Mouse (Mus musculus): ENCODE data around the gene Ppp3ca. TPM values are rescaled to one million over a fixed set of nuclear protein-coding genes. Genes with fewer than 3 reads are reported as not detected.

Gene Ppp3ca
- polyA plus RNA-seq, 1 experiment: 23.0 TPM

DNA sequence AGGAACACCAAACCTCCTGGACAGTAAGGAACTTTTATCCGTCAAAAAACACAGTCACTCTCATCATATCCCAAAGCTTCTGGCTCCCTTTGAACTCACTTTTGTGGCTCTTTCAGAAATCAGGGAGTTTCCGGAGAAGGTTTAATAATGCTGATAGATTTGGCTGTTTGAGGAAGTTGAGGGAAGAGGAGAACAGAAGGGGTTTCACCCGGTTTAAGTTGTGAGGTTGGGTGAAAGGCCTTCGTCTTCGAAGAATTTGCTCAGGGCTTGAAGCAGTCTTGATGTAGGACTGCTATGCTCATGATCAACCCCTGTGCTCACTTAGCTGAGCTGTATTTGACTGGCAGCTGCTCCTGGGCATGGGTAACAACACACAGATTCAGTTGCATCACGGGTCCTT lies 86.2 kb downstream of the Ppp3ca start:
- no peak for DNase-seq (ENCODE audit: low read depth in 1 of 2, low spot score in 2 of 2)
- H3K36me3 ChIP-seq (ENCODE audit: control insufficient read depth, insufficient read depth, low read length): no peaks in the 10 kb centered on the region
- WGBS: 40% methylated on average over 6 of the region's 6 CpGs
- H3K4me3 ChIP-seq (ENCODE audit: extremely low read depth, insufficient read depth, insufficient read length): no peak overlapping the region
- H3K4me1 ChIP-seq (ENCODE audit: control insufficient read depth, insufficient read depth, insufficient read length): peaks cover 3% of the 10 kb centered on the region; the same call in 1 of the 2 replicates
- H3K27me3 ChIP-seq (ENCODE audit: control insufficient read depth, insufficient read depth, low read length): no peaks in the 10 kb centered on the region
- no peak overlapping the region for H3K27ac ChIP-seq (ENCODE audit: insufficient read depth, low read length)
- TF ChIP-seq CTCF (IDR thresholded peaks at IDR 0.05; ENCODE audit: extremely low read depth, insufficient read depth, insufficient read length, insufficient replicate concordance) (no peak), POLR2A (IDR thresholded peaks at IDR 0.05; ENCODE audit: low read depth, low read length) (no peak)

DNA sequence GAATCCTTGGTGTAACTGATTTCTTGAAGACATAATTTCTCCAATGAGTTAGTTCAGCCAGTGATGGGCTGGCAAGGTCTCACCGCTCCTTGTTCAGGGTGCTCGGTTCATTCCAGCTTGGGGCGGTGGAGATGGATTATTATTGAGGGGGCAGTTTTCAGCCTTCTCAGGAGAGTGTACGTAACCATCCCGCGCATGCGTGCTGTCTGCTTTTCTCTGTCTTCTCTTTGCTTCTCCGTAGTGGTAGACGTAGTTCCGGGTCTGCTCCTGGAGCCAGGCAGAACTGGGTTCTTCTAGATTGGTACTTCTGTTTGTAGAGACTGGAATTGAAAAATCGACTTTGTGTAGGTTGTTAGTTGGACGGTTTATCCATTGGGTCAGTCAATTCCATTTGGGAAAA lies 89.5 kb downstream of the Ppp3ca start:
- Histone ChIP-seq H3K36me3 (ENCODE audit: control insufficient read depth, insufficient read depth, low read length) (no peaks in the 10 kb centered on the region), H3K27me3 (ENCODE audit: control insufficient read depth, insufficient read depth, low read length) (no peaks in the 10 kb centered on the region), H3K4me1 (ENCODE audit: control insufficient read depth, insufficient read depth, insufficient read length) (peaks cover 5% of the 10 kb centered on the region; the same call in 1 of the 2 replicates), H3K27ac (ENCODE audit: insufficient read depth, low read length) (no peak overlapping the region), H3K4me3 (ENCODE audit: extremely low read depth, insufficient read depth, insufficient read length) (no peak overlapping the region)
- 95% methylated on average over 12 of the region's 12 CpGs for WGBS
- no peak for TF ChIP-seq POLR2A (IDR thresholded peaks at IDR 0.05; ENCODE audit: low read depth, low read length)
- TF ChIP-seq CTCF (IDR thresholded peaks at IDR 0.05; ENCODE audit: extremely low read depth, insufficient read depth, insufficient read length, insufficient replicate concordance): no peak
- no peak for DNase-seq (ENCODE audit: low read depth in 1 of 2, low spot score in 2 of 2)

DNA sequence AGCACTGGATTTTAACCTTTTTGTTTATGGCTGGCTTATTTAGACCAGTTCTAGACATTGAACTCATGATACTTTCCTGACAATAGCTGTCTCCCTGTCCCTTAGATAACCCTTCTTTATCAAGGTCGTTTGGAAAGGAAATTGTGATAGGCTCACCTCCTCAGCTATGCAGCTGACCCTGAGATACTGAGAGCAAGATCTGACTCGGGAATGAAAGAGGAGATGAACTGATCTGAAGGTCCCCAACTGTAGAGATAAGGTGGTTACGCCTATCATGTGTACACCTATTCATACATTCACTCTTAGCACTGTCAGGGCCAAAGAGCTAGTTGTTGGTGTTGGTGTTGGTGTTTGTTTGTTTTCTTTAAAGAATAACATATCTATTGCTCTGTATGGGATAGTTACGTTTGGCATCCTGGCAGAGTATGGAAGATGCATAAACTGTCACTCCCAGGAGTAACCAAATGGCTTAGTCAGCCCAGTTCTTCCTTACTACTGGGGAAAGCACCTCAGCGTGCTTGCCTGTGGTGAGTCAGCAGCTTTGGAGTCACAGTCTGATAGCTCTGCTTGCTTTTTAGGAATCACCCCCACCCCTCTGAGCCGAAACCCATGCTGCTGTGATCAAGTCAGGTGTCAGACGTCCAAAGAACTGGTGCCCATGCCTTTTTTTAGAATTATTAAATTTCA lies 91.5 kb downstream of the Ppp3ca start:
- no peaks in the 10 kb centered on the region for H3K27me3 ChIP-seq (ENCODE audit: control insufficient read depth, insufficient read depth, low read length)
- WGBS: 60% methylated on average over 7 of the region's 7 CpGs
- no peak overlapping the region for H3K4me3 ChIP-seq (ENCODE audit: extremely low read depth, insufficient read depth, insufficient read length)

DNA sequence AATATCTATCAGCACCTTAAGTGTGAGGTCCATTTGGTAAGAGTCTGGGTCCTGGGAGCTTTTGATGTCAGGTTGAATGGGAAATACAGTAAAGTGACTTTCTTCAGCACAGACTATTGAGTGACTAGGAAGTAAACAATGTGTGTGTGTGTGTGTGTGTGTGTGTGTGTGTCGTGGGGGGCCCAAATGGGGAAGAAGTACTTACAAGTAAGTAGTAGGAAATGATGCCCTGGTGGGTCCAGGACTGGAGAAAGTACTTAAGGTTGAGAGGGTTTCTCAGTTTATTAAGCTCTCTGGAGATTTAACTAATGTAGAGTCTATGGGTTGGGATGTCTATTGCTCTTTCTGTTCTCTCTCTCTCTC lies 92.0 kb downstream of the Ppp3ca start:
- Histone ChIP-seq H3K4me3 (ENCODE audit: extremely low read depth, insufficient read depth, insufficient read length) (no peak overlapping the region), H3K27me3 (ENCODE audit: control insufficient read depth, insufficient read depth, low read length) (no peaks in the 10 kb centered on the region), H3K36me3 (ENCODE audit: control insufficient read depth, insufficient read depth, low read length) (no peaks in the 10 kb centered on the region), H3K27ac (ENCODE audit: insufficient read depth, low read length) (no peak overlapping the region), H3K4me1 (ENCODE audit: control insufficient read depth, insufficient read depth, insufficient read length) (peaks cover 5% of the 10 kb centered on the region)
- TF ChIP-seq POLR2A (IDR thresholded peaks at IDR 0.05; ENCODE audit: low read depth, low read length) (no peak), CTCF (IDR thresholded peaks at IDR 0.05; ENCODE audit: extremely low read depth, insufficient read depth, insufficient read length, insufficient replicate concordance) (no peak)
- no peak for DNase-seq (ENCODE audit: low read depth in 1 of 2, low spot score in 2 of 2)
- WGBS: 50% methylated on average over 1 of the region's 1 CpGs

More for the DNA sequence above, 91.5 kb downstream of the Ppp3ca start:
- no peak for DNase-seq (ENCODE audit: low read depth in 1 of 2, low spot score in 2 of 2)
- H3K36me3 ChIP-seq (ENCODE audit: control insufficient read depth, insufficient read depth, low read length): no peaks in the 10 kb centered on the region
- TF ChIP-seq CTCF (IDR thresholded peaks at IDR 0.05; ENCODE audit: extremely low read depth, insufficient read depth, insufficient read length, insufficient replicate concordance) (no peak), POLR2A (IDR thresholded peaks at IDR 0.05; ENCODE audit: low read depth, low read length) (no peak)
- no peak overlapping the region for H3K27ac ChIP-seq (ENCODE audit: insufficient read depth, low read length)
- H3K4me1 ChIP-seq (ENCODE audit: control insufficient read depth, insufficient read depth, insufficient read length): peaks cover 6% of the 10 kb centered on the region

DNA sequence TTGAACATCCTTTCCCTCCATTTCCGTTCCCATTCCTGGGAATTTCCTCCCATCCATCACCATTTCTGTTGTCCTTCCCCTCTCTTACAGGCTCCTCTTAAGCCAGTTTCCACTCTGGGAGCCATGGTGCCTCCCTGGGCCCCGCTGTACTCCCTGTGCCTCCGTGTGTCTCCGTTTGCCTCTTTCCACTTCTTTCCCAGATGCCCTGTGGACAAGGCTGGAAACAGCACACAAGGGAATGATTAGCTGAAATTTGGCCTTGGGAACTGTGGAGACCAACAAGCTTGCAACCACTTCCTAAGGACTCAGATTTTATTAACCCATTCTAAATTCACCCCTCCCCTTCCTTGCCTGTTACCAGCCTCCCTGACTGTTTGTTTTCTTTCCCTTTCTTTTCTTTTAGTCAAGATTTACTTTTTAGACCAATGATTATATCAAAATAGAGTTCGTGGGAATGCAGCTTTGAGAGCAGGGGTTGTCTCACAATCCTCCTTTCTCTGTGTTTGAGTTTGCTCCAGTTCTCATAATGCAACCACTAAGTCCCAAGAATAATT lies 93.9 kb downstream of the Ppp3ca start:
- TF ChIP-seq POLR2A (IDR thresholded peaks at IDR 0.05; ENCODE audit: low read depth, low read length) (no peak), CTCF (IDR thresholded peaks at IDR 0.05; ENCODE audit: extremely low read depth, insufficient read depth, insufficient read length, insufficient replicate concordance) (no peak)
- no peak for DNase-seq (ENCODE audit: low read depth in 1 of 2, low spot score in 2 of 2)
- 85% methylated on average over 5 of the region's 5 CpGs for WGBS
- Histone ChIP-seq H3K27ac (ENCODE audit: insufficient read depth, low read length) (no peak overlapping the region), H3K27me3 (ENCODE audit: control insufficient read depth, insufficient read depth, low read length) (no peaks in the 10 kb centered on the region), H3K4me1 (ENCODE audit: control insufficient read depth, insufficient read depth, insufficient read length) (peaks cover 5% of the 10 kb centered on the region), H3K36me3 (ENCODE audit: control insufficient read depth, insufficient read depth, low read length) (no peaks in the 10 kb centered on the region), H3K4me3 (ENCODE audit: extremely low read depth, insufficient read depth, insufficient read length) (no peak overlapping the region)

DNA sequence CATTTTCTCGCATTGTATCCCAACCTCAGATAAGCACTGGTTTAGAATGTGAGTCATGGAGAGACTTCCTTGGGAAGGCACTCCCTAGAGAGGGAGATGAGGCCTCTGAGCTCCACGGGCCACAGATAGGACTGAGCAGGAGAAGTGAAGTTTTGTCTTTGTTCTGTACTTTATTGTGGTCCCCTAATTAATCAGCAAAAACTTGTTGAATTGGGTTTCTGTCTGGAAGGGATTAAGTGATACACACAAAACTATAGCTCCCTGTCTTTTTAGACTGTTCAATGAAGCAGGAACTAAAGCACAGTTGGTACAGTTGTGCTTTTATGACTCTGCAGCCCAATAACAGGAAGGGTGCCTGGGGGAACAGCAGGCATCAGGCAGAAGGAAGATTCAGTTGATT lies 95.6 kb downstream of the Ppp3ca start:
- 68% methylated on average over 2 of the region's 2 CpGs for WGBS
- Histone ChIP-seq H3K36me3 (ENCODE audit: control insufficient read depth, insufficient read depth, low read length) (no peaks in the 10 kb centered on the region), H3K27ac (ENCODE audit: insufficient read depth, low read length) (no peak overlapping the region), H3K4me3 (ENCODE audit: extremely low read depth, insufficient read depth, insufficient read length) (no peak overlapping the region), H3K27me3 (ENCODE audit: control insufficient read depth, insufficient read depth, low read length) (no peaks in the 10 kb centered on the region), H3K4me1 (ENCODE audit: control insufficient read depth, insufficient read depth, insufficient read length) (peaks cover 5% of the 10 kb centered on the region)
- TF ChIP-seq POLR2A (IDR thresholded peaks at IDR 0.05; ENCODE audit: low read depth, low read length): no peak
- TF ChIP-seq CTCF (IDR thresholded peaks at IDR 0.05; ENCODE audit: extremely low read depth, insufficient read depth, insufficient read length, insufficient replicate concordance): no peak
- no peak for DNase-seq (ENCODE audit: low read depth in 1 of 2, low spot score in 2 of 2)
